Mouse (Mus musculus): ENCODE measurements around the gene Flt3l. TPM values are rescaled to one million over a fixed set of nuclear protein-coding genes. Genes with fewer than 3 reads are reported as not detected.

The Flt3l gene
- polyA plus RNA-seq, 1 experiment from 2014 or later = 3.4 TPM

- no peak for ATAC-seq (ENCODE audit: insufficient read depth)
- WGBS (ENCODE audit: insufficient replicate concordance) = 57% methylated on average over 6 of the region's 6 CpGs
- peaks cover 34% of the 10 kb centered on the region for H3K4me1 ChIP-seq (replicated peaks)
These were observed 40.9 kb downstream of the Flt3l start for GRCm38 (mm10) chr7:45095367-45095766.

GRCm38 (mm10) chr7:45094121-45094520 lies 42.1 kb downstream of the Flt3l start:
- no peak overlapping the region for H3K9ac ChIP-seq
- no peak for ATAC-seq (ENCODE audit: insufficient read depth)
- peaks cover 40% of the 10 kb centered on the region for H3K4me1 ChIP-seq (replicated peaks)
- WGBS (ENCODE audit: insufficient replicate concordance) = 47% methylated on average over 7 of the region's 7 CpGs
- H3K27me3 ChIP-seq = no peaks in the 10 kb centered on the region; the same call in 1 of the 2 replicates
- no peak overlapping the region for H3K4me2 ChIP-seq
- no peak overlapping the region for H3K27ac ChIP-seq (replicated peaks)
- H3K9me3 ChIP-seq (replicated peaks) = no peaks in the 10 kb centered on the region
- no peak overlapping the region for H3K4me3 ChIP-seq (replicated peaks)
- no peaks in the 10 kb centered on the region for H3K36me3 ChIP-seq (replicated peaks)

More at GRCm38 (mm10) chr7:45095367-45095766, 40.9 kb downstream of the Flt3l start:
- Histone ChIP-seq H3K4me2 (no peak overlapping the region), H3K27me3 (no peaks in the 10 kb centered on the region; the same call in 1 of the 2 replicates), H3K9ac (no peak overlapping the region), H3K9me3 (replicated peaks) (no peaks in the 10 kb centered on the region), H3K36me3 (replicated peaks) (no peaks in the 10 kb centered on the region), H3K27ac (replicated peaks) (no peak overlapping the region), H3K4me3 (replicated peaks) (no peak overlapping the region)

GRCm38 (mm10) chr7:45093516-45093905 lies 42.7 kb downstream of the Flt3l start:
- 27% methylated on average over 18 of the region's 18 CpGs for WGBS (ENCODE audit: insufficient replicate concordance)
- no peak for ATAC-seq (ENCODE audit: insufficient read depth)
- no peaks in the 10 kb centered on the region for H3K9me3 ChIP-seq (replicated peaks)
- no peak overlapping the region for H3K27ac ChIP-seq (replicated peaks)
- H3K4me1 ChIP-seq (replicated peaks) = peaks cover 40% of the 10 kb centered on the region
- no peak overlapping the region for H3K9ac ChIP-seq
- no peaks in the 10 kb centered on the region; the same call in 1 of the 2 replicates for H3K27me3 ChIP-seq
- H3K36me3 ChIP-seq (replicated peaks) = no peaks in the 10 kb centered on the region
- H3K4me3 ChIP-seq (replicated peaks) = no peak overlapping the region
- H3K4me2 ChIP-seq = no peak overlapping the region

- 39% methylated on average over 12 of the region's 12 CpGs for WGBS (ENCODE audit: insufficient replicate concordance)
- H3K4me2 ChIP-seq = no peak overlapping the region; the same call in 1 of the 2 replicates
- H3K4me1 ChIP-seq (replicated peaks) = peaks cover 40% of the 10 kb centered on the region
- ATAC-seq (ENCODE audit: insufficient read depth) = no peak
- no peak overlapping the region for H3K27ac ChIP-seq (replicated peaks)
- no peak overlapping the region for H3K9ac ChIP-seq
- no peak overlapping the region for H3K4me3 ChIP-seq (replicated peaks)
- H3K9me3 ChIP-seq (replicated peaks) = no peaks in the 10 kb centered on the region
- no peaks in the 10 kb centered on the region; the same call in 1 of the 2 replicates for H3K27me3 ChIP-seq
- no peaks in the 10 kb centered on the region for H3K36me3 ChIP-seq (replicated peaks)
These were observed 43.3 kb downstream of the Flt3l start for GRCm38 (mm10) chr7:45092828-45093515.

GRCm38 (mm10) chr7:45092048-45092447 lies 44.2 kb downstream of the Flt3l start, which contains the start of gene Rcn3:
Rcn3 (minus strand) TSS chr7:45092221.
- Histone ChIP-seq H3K27me3 (no peaks in the 10 kb centered on the region; the same call in 1 of the 2 replicates), H3K9me3 (replicated peaks) (no peaks in the 10 kb centered on the region), H3K4me2 (peak within 1 kb of the TSS; percentile 73), H3K4me1 (replicated peaks) (peaks cover 40% of the 10 kb centered on the region), H3K27ac (replicated peaks) (peak within 1 kb of the TSS; percentile 41), H3K4me3 (replicated peaks) (peak within 1 kb of the TSS; percentile 44), H3K36me3 (replicated peaks) (no peaks in the 10 kb centered on the region), H3K9ac (peak within 1 kb of the TSS; percentile 7; the same call in 1 of the 2 replicates)
- WGBS (ENCODE audit: insufficient replicate concordance) = under 1% methylated on average over 16 of the region's 16 CpGs
- ATAC-seq (ENCODE audit: insufficient read depth) = peak; percentile 71

- H3K9ac ChIP-seq = peak overlapping the region; percentile 7; the same call in 1 of the 2 replicates
- H3K9me3 ChIP-seq (replicated peaks) = no peaks in the 10 kb centered on the region
- peak overlapping the region; percentile 73 for H3K4me2 ChIP-seq
- 0 out of 2 replicates have a peak, but pooled peaks have one; percentile 53 for ATAC-seq (ENCODE audit: insufficient read depth)
- WGBS (ENCODE audit: insufficient replicate concordance) = 18% methylated on average over 35 of the region's 35 CpGs
- no peaks in the 10 kb centered on the region; the same call in 1 of the 2 replicates for H3K27me3 ChIP-seq
- no peaks in the 10 kb centered on the region for H3K36me3 ChIP-seq (replicated peaks)
- H3K27ac ChIP-seq (replicated peaks) = peak overlapping the region; percentile 41
- peaks cover 40% of the 10 kb centered on the region for H3K4me1 ChIP-seq (replicated peaks)
- peak overlapping the region; percentile 44 for H3K4me3 ChIP-seq (replicated peaks)
These were observed 44.9 kb downstream of the Flt3l start for GRCm38 (mm10) chr7:45091001-45091990.

- Histone ChIP-seq H3K9ac (no peak overlapping the region), H3K9me3 (replicated peaks) (no peaks in the 10 kb centered on the region), H3K4me2 (peak overlapping the region; percentile 73; the same call in 1 of the 2 replicates), H3K27ac (replicated peaks) (no peak overlapping the region), H3K4me3 (replicated peaks) (no peak overlapping the region; the same call in 1 of the 2 replicates), H3K27me3 (no peaks in the 10 kb centered on the region; the same call in 1 of the 2 replicates), H3K36me3 (replicated peaks) (no peaks in the 10 kb centered on the region), H3K4me1 (replicated peaks) (peaks cover 40% of the 10 kb centered on the region)
- ATAC-seq (ENCODE audit: insufficient read depth) = no peak
- 49% methylated on average over 13 of the region's 13 CpGs for WGBS (ENCODE audit: insufficient replicate concordance)
These were observed 45.8 kb downstream of the Flt3l start for GRCm38 (mm10) chr7:45090251-45090977.

GRCm38 (mm10) chr7:45088597-45088996 lies 47.6 kb downstream of the Flt3l start:
- H3K36me3 ChIP-seq (replicated peaks) = no peaks in the 10 kb centered on the region

GRCm38 (mm10) chr7:45086084-45086483 lies 50.1 kb downstream of the Flt3l start:
- no peak overlapping the region for H3K4me3 ChIP-seq (replicated peaks)
- no peaks in the 10 kb centered on the region for H3K9me3 ChIP-seq (replicated peaks)
- no peak overlapping the region for H3K9ac ChIP-seq
- H3K4me2 ChIP-seq = no peak overlapping the region
- no peak for ATAC-seq (ENCODE audit: insufficient read depth)
- WGBS (ENCODE audit: insufficient replicate concordance) = 58% methylated on average over 4 of the region's 4 CpGs
- H3K27ac ChIP-seq (replicated peaks) = no peak overlapping the region
- no peaks in the 10 kb centered on the region for H3K36me3 ChIP-seq (replicated peaks)
- H3K27me3 ChIP-seq = no peaks in the 10 kb centered on the region
- peaks cover 31% of the 10 kb centered on the region for H3K4me1 ChIP-seq (replicated peaks)

More at GRCm38 (mm10) chr7:45088597-45088996, 47.6 kb downstream of the Flt3l start:
- H3K4me3 ChIP-seq (replicated peaks) = no peak overlapping the region
- H3K27me3 ChIP-seq = no peaks in the 10 kb centered on the region
- H3K9ac ChIP-seq = no peak overlapping the region
- ATAC-seq (ENCODE audit: insufficient read depth) = no peak
- WGBS (ENCODE audit: insufficient replicate concordance) = 85% methylated on average over 17 of the region's 17 CpGs
- no peak overlapping the region for H3K27ac ChIP-seq (replicated peaks)
- no peaks in the 10 kb centered on the region for H3K9me3 ChIP-seq (replicated peaks)
- peaks cover 36% of the 10 kb centered on the region for H3K4me1 ChIP-seq (replicated peaks)
- H3K4me2 ChIP-seq = no peak overlapping the region

GRCm38 (mm10) chr7:45083300-45083890 lies 52.8 kb downstream of the Flt3l start:
- Histone ChIP-seq H3K27me3 (no peaks in the 10 kb centered on the region), H3K36me3 (replicated peaks) (no peaks in the 10 kb centered on the region), H3K4me1 (replicated peaks) (peaks cover 27% of the 10 kb centered on the region), H3K4me2 (peak overlapping the region; percentile 64), H3K9ac (no peak overlapping the region; the same call in 1 of the 2 replicates), H3K27ac (replicated peaks) (peak overlapping the region; percentile 66; the same call in 1 of the 2 replicates), H3K9me3 (replicated peaks) (no peaks in the 10 kb centered on the region), H3K4me3 (replicated peaks) (peak overlapping the region; percentile 35)
- WGBS (ENCODE audit: insufficient replicate concordance) = 39% methylated on average over 22 of the region's 22 CpGs
- no peak for ATAC-seq (ENCODE audit: insufficient read depth)
